Mouse (Mus musculus): ENCODE data around the gene Adamts16. TPM values are rescaled to one million over a fixed set of nuclear protein-coding genes. Genes with fewer than 3 reads are reported as not detected.
"Not testable (repeated sequence)": the region's sequence is repeated elsewhere in the genome, so short reads cannot be mapped to it uniquely, and the experiment has no call there.

Adamts16 gene
- 1 to 10 TPM; 1.4 to 2.2 TPM for total RNA-seq (2021)
- long read RNA-seq, experiment 1, partial matches to known transcripts = 0 of 1 reads
- long read RNA-seq, experiment 1, other reads (novel, unspliced or antisense) = 1 of 1 reads
- long read RNA-seq, experiment 2, partial matches to known transcripts = 1 of 2 reads
- long read RNA-seq, experiment 2, other reads (novel, unspliced or antisense) = 1 of 2 reads

- DNase-seq = no peak
Observed at GRCm38 (mm10) chr13:70841421-70841904, at the start of gene Adamts16. Gene Adamts16 (minus strand): TSS chr13:70841811.

DNA sequence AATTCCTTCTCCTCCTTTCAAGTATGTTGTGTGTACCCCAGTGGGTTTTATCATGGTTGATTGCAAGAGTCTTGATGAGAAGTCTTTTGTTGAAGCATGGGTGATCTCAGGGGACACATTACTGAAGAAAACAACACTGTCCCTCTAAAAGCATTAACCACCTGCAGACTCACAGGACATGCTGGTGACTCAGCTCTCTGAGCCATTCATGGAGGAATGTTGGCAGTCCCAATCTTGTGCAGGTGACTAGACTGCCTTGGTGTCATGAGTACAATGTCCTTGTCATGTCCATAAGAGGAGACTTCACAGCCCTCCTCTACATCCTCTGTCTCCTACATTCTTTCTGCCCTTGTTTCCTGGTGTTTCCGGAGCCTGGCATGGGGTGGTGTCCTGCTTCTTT is 45.5 kb upstream of the Adamts16 start:
- DNase-seq = no peak

DNA sequence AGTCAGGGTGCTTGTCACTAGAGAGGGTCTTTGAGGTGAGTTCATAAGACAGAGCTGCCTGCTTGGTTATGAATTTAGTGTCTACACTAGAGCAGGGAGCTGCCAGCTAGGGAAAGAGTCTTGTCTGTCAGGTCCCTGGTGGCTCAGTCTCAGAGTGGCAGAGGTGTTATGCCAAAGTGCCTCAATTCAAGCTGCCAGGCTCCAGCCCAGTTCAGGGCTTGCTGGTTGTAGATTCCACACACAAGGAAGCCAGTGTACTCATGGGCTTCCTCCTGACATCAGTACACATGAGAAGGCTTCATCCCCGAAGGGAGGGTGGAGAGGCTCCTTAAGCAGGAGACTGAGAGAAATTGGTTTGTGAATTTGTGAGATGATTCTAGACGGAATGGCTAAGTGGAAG is 43.4 kb upstream of the Adamts16 start:
- no peak for DNase-seq

- peak; percentile 66 for DNase-seq
Observed at GRCm38 (mm10) chr13:70883891-70884890, 42.6 kb upstream of the Adamts16 start.

GRCm38 (mm10) chr13:70879971-70880370 is 38.4 kb upstream of the Adamts16 start:
- not testable (repeated sequence) for DNase-seq

- DNase-seq = no peak
Observed at GRCm38 (mm10) chr13:70877550-70877913, 35.9 kb upstream of the Adamts16 start.

DNA sequence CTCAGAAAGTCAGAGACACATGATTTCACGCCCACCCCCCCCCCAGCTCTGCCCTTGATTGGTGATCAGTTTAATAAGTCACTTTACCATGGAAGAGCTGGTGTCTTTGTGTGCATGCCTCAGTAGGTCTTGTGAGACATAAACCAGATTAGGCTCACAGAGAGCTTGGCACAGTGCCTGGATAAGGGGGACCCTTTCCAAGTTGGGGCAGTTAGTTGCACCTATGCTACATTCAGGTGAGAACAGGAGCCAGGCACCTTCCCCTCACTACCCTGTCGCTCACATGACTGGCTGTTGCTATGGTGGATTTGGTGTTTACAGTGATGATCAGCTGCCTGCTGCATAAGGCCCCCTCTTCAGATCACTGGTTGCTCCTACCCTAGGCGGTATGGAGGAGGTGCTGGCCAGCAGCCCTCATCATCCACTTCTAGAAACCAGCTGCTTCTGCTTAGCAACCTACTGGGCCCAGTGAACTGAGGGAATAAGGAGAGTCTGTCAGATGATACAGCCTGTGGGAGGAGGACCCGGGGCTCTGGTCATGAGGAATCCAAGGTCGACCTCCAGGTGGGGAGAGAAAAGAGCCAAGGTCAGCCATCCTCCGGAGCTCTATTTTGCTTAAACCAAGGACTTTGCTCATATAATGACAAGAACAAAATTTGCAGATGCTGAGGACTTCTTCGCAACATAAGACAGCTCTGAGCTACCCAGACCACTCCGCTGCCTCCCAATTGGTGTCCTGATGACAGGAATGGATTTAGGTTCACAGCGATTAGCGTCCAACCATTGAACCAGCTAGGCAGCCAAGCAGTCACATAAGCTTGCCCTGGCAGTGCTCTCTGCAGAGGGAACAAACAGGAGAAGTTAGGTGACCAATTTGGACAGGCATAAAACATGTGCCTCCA is 35.3 kb upstream of the Adamts16 start:
- no peak for DNase-seq

GRCm38 (mm10) chr13:70875411-70875949 is 33.9 kb upstream of the Adamts16 start:
- DNase-seq = no peak

DNA sequence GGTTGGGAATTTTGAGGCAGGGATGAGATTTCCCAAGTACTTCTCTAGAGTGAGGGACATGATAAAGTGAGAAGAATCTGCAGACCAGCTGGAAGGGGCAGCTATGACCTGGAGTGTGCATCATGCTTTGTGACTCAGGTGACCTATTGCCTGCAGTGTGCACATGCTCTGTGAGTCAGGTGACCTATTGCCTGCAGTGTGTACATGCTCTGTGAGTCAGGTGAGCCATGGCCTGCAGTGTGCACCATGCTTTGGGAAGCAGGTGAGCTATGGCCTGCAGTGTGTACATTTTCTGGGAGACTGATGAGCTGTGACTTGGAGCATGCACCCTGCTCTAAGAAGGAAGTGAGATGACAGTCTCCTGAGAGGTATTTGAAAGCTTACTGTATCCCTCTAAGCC is 33.1 kb upstream of the Adamts16 start:
- no peak for DNase-seq

- DNase-seq = not testable (repeated sequence)
Observed at GRCm38 (mm10) chr13:70873851-70874250, 32.2 kb upstream of the Adamts16 start.

- DNase-seq = no peak
Observed at GRCm38 (mm10) chr13:70871049-70871448, 29.4 kb upstream of the Adamts16 start.

DNA sequence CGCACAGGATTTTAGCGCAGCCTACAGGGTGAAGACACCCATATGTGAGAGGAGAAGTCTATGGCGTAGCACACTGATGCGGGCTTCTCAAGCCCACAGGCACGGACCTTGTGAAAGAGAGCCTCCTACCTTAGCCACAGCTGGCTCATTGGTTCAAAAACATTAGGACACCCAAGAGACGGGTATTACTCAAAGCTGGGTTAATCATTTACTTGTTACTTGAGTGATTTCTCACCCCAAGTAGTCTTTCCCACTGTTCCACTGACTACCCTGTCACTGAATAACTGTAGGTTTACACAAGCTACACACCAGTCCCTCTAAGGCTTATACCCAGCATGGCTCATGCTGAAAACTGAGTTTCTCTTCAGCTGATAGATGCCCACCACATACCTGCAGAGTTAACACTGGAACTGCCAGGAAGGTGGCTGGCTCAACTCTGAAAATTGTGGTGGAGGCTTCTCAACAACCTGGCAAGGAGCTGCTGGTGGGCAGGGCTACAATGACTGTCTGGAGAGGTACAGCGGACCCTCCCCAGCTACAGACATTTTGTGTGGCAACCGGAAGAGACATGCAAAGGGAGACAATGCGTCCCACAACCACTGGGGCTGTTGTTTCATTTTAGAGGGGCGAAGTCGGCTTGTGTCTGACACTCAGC is 25.5 kb upstream of the Adamts16 start:
- no peak for DNase-seq

GRCm38 (mm10) chr13:70865867-70866266 is 24.3 kb upstream of the Adamts16 start:
- DNase-seq = peak; percentile 20

- no peak for DNase-seq
Observed at GRCm38 (mm10) chr13:70862162-70862908, 20.7 kb upstream of the Adamts16 start.

DNA sequence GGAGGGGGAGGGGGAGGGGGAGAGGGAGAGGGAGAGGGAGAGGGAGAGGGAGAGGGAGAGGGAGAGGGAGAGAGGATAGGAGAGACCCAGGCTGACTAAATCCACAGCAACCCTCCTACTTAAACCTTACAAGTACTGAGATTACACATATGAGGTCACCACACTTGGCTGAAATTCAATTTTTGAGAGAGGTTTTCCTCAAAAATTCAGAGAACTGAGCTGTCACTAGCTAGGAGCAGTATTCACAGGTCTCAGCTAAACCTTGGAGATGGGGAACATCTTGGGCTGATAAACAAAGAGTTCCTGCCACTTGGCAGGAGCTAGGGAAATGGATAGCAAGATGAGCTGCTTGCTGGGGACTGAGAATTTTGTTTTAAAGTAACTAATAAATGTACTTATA is 12.0 kb upstream of the Adamts16 start:
- no peak for DNase-seq

- DNase-seq = no peak
Observed at GRCm38 (mm10) chr13:70846933-70847332, 5.3 kb upstream of the Adamts16 start.

- no peak for DNase-seq
Observed at GRCm38 (mm10) chr13:70845526-70845925, 3.9 kb upstream of the Adamts16 start.

DNA sequence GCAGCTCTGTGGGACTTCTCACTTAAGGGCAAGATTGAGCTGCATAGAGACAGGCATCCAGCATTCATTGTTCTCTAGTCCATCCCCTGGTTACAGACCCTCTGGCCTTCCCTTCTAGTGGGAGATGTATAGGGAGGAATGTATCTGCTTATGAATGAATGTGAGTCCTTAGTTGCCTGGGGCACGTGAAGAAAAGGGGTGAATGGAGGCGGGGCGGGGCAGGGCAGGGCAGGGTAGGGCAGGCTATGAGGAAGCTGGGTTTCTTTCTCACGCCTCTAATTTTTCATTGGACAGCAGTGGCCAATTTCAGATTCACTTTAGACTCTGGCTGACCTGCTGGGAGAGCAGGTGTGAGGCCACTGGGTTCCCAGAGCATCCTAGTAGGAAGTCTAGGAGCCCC is 515 bp upstream of the Adamts16 start:
- no peak for DNase-seq

GRCm38 (mm10) chr13:70840161-70840560 is 1.4 kb downstream of the Adamts16 start:
- DNase-seq = peak; percentile 81

DNA sequence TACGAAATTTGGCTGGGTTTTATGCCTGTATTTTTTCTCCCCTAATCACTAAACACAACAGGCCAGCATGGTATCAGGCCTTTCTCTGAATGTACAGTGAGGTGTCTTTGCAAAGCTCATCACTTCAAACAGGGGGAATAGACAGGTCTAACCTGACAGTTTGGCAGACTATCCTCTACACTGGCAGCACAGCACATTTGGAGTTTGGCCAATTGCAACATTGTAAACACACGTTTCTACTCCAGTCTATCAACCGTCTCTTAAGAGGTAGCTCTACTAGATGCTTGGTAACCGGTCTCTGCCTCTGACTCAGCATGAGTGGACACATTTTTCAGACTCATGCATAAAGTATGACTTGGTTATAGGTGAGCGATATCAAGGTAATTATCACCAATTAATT is 4.0 kb downstream of the Adamts16 start:
- no peak for DNase-seq

GRCm38 (mm10) chr13:70836246-70836645 is 5.4 kb downstream of the Adamts16 start:
- DNase-seq = no peak

Measured in adrenal gland, postnatal 10 days (tissue).